Mouse (Mus musculus): Measurements from ENCODE around the gene Twnk. TPM values are rescaled to one million over a fixed set of nuclear protein-coding genes. Genes with fewer than 3 reads are reported as not detected.

Twnk gene
- polyA plus RNA-seq, 1 experiment = 2.0 TPM

DNA sequence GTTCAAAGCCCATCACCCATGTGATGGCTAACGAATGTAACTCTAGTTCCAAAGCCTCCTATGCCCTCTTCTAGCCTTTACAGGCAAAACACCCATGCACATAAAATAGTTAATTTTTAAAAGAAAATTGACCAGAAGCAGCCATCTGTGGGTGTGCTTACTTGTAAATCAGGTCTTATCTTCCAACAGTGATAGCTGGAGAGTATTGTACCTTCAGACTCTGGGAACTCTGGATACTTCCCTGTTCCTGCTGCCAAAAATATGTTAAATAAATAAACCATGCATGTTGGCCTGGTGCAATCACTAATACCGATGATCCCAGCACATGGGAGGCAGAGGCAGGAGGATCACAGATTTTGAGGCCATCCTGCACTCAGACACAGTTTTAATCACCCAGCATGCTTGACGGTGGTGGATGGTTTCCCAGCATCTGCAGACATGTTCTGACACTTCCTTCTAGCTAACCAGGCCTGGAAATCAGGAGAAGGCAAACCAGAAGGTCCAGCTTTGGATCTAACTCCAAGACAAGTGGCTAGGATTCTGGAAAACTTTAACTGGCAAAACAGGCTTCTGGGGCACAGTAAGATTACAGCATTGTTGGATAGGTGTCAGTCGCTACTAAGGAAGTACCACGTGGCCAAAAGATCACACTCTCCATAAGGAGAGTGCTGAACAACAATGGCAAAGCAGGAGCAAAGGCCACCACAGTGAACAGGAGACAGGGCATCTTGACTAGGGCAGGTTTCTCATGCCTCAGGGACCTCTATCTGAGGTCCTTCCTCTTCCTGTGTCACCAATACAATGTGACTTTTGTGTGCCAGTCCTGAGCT, 20.1 kb upstream of the Twnk start:
- no peaks in the 10 kb centered on the region for H3K9me3 ChIP-seq
- no peak for TF ChIP-seq FLI1 (IDR thresholded peaks at IDR 0.05; ENCODE audit: low read length)
- no peak for TF ChIP-seq GATA1 (IDR thresholded peaks at IDR 0.05; ENCODE audit: borderline replicate concordance, low read length)
- peaks cover 34% of the 10 kb centered on the region for H3K36me3 ChIP-seq (replicated peaks; ENCODE audit: low read length)
- peaks cover 31% of the 10 kb centered on the region for H3K4me1 ChIP-seq
- peaks cover 37% of the 10 kb centered on the region for H3K27me3 ChIP-seq (replicated peaks)
- H3K4me3 ChIP-seq (replicated peaks) = peak overlapping the region; percentile 21

DNA sequence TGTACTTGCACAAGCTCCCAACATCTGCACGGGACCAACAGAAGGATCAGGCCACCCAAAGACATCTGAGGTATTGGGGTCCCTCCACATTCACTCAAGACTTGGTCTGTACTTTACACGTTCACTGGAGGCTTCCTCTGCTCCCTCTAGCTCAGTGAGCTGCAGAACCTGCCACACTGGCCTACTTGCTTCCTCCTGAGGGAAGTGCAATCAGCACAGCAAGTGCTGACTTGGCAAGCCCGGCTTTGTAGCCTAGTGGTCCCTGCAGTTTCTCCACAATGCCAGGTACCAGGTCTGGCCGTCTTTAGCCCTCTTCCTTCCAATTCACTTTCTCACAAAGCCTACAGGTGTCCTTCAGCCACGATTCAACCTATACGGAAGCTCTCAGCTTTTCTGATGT, 18.5 kb upstream of the Twnk start:
- Histone ChIP-seq H3K36me3 (replicated peaks; ENCODE audit: low read length) (peaks cover 18% of the 10 kb centered on the region), H3K27me3 (replicated peaks) (peaks cover 50% of the 10 kb centered on the region), H3K4me3 (replicated peaks) (no peak overlapping the region), H3K9me3 (no peaks in the 10 kb centered on the region), H3K4me1 (peaks cover 31% of the 10 kb centered on the region)
- TF ChIP-seq GATA1 (IDR thresholded peaks at IDR 0.05; ENCODE audit: borderline replicate concordance, low read length) = no peak
- TF ChIP-seq FLI1 (IDR thresholded peaks at IDR 0.05; ENCODE audit: low read length) = no peak

DNA sequence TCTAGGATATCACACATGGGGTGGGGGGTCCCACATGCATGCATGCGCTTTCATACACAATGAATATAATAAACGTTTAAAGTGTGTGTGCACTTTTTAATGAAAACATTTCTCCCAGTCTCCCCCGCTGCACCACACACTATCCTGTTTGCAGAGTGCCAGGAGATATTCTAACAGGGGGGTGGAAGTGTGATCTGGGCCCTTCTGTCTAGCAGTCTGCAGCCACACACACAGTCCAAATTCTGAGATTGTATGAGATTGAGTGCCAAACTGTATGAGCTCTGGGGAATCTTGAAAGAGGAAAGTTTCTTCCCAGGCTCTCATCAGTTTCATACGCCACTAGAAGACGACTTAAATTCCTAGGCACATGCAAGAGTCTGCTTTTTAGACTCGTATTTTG, 17.6 kb upstream of the Twnk start:
- TF ChIP-seq FLI1 (IDR thresholded peaks at IDR 0.05; ENCODE audit: low read length) = no peak
- TF ChIP-seq GATA1 (IDR thresholded peaks at IDR 0.05; ENCODE audit: borderline replicate concordance, low read length) = no peak
- H3K4me1 ChIP-seq = peaks cover 36% of the 10 kb centered on the region
- peaks cover 11% of the 10 kb centered on the region for H3K36me3 ChIP-seq (replicated peaks; ENCODE audit: low read length)
- H3K9me3 ChIP-seq = no peaks in the 10 kb centered on the region
- H3K27me3 ChIP-seq (replicated peaks) = peaks cover 57% of the 10 kb centered on the region
- no peak overlapping the region for H3K4me3 ChIP-seq (replicated peaks)

DNA sequence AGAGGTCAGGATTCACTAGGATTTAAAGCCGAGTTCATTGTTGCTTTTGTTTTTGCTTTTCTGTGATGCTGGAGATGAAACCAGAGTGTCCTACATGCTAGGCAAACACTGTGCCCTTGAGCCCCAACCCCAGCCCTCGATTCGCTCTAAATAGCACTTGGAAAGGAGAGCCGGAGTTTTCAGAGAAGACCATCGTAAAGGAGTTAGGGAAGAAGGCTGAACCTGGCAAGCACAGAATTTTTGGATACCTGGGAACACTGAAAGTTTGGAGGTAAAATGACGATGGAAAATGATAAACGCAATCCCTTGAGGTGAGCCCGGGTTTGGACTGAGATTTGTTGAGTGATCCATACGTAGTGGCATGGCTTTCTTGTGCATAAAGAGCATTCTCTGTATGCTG, 17.1 kb upstream of the Twnk start:
- TF ChIP-seq GATA1 (IDR thresholded peaks at IDR 0.05; ENCODE audit: borderline replicate concordance, low read length) (no peak), FLI1 (IDR thresholded peaks at IDR 0.05; ENCODE audit: low read length) (no peak)
- H3K9me3 ChIP-seq = no peaks in the 10 kb centered on the region
- H3K4me1 ChIP-seq = peaks cover 36% of the 10 kb centered on the region
- peaks cover 59% of the 10 kb centered on the region for H3K27me3 ChIP-seq (replicated peaks)
- H3K36me3 ChIP-seq (replicated peaks; ENCODE audit: low read length) = peaks cover 8% of the 10 kb centered on the region
- H3K4me3 ChIP-seq (replicated peaks) = peak overlapping the region; percentile 90

DNA sequence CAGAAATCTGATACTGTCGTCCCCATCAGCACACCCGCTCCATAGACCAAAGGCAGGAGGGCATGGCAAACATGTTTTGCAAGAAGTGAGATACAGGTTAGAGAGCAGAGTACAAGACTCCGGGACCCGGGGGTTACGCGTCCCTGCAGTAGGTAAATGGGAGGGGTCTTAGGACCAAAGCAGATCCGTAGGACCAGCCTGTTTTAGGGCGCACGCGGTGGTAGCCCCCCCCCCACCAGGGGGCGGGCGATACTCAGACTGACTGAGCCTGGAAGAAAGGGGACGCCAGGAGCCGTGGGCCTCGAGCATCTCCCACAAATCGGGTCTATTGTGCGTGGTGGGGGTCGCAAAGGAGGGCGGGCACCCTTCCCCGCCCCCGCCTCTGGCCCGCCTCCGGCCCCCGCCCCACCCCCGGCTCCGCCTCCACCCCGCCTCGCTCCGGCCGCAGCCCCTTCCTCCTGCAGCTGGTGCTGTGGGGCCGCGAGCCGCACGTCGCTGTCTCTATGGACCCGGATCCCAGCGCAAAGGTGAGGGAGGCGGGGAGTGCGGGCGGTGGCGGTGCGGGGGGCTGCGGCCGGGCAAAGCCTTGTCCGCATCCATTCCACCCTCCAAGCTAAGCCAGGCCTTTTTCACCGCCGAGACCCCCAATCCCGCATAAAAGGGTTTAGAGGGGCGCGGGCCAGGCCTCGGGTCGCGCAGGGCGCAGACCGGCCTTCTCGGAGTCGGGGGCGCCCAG, 16.5 kb upstream of the Twnk start, which contains the start of gene Sema4g:
Sema4g (plus strand) TSS at position 271 of the 736 bp plus-strand sequence.
- peaks cover 6% of the 10 kb centered on the region for H3K36me3 ChIP-seq (replicated peaks; ENCODE audit: low read length)
- peaks cover 36% of the 10 kb centered on the region for H3K4me1 ChIP-seq
- peak within 1 kb of the TSS; percentile 90 for H3K4me3 ChIP-seq (replicated peaks)
- H3K27me3 ChIP-seq (replicated peaks) = peaks cover 59% of the 10 kb centered on the region
- H3K9me3 ChIP-seq = no peaks in the 10 kb centered on the region
- TF ChIP-seq FLI1 (IDR thresholded peaks at IDR 0.05; ENCODE audit: low read length) (no peak), GATA1 (IDR thresholded peaks at IDR 0.05; ENCODE audit: borderline replicate concordance, low read length) (no peak)

DNA sequence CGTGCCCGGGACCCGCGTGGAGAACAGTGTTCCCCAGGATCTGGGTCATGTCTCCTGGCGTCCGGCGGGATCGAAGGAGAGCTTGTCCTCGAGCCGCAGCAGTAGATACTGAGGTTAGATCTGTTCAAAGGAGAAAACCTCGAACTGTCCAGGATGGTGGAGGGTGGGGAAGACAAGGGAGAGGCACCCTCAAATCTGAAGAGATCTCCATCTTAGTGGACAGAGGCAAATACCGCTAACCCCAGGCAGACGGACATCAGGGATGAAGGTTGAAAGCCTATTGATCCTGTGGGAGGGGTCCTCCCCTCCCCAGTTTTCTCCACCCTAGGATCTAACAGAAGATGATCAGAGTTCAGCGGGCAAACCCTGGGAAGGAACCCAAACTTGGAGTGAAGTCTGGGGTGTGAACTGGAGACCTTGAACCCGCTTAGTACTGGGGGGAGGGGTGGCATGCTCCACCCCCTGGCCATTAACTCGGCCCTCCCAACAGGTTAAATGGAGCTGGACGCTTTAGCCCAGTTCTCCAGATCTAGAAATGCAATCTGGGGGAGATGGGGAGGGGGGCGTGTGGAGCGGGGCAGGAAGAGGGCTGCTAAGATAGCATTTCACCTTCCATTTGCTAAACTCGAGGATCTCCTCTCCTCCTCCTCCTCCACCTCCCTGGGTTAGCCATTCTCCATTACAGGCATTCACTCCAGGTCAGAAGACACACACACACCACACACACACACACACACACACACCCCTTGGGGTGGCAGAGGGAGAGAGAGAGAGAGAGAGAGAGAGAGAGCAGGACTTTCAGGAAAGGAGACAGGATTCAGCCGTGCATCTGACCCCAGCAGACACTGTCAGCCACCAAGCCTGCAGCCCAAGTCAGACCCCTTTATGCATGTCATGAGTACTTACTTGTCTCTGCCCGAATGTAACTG, 15.6 kb upstream of the Twnk start:
- Histone ChIP-seq H3K9me3 (no peaks in the 10 kb centered on the region), H3K4me1 (peaks cover 38% of the 10 kb centered on the region), H3K27me3 (replicated peaks) (peaks cover 61% of the 10 kb centered on the region), H3K36me3 (replicated peaks; ENCODE audit: low read length) (no peaks in the 10 kb centered on the region), H3K4me3 (replicated peaks) (peak overlapping the region; percentile 90)
- TF ChIP-seq GATA1 (IDR thresholded peaks at IDR 0.05; ENCODE audit: borderline replicate concordance, low read length) (no peak), FLI1 (IDR thresholded peaks at IDR 0.05; ENCODE audit: low read length) (no peak)

DNA sequence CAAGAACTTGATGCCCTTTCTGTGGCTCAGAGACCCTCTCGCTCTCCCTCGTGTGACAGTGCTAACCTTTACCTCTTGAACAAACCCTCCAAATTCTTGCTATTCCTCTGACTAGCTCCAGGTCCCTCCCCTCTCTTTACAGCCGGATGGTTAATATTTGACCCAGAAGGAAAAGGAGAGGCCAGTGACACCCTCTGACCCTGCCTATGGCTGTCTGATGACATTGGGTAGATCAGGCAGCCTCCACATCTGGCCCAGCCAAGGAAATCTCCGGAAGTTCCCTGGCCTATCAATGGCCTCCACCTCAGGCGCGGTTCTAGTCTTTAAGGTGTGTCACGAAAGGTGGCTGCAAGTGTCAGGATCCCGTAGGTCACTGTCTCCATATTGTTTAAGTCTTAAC, 14.4 kb upstream of the Twnk start:
- H3K4me1 ChIP-seq = peaks cover 33% of the 10 kb centered on the region
- no peaks in the 10 kb centered on the region for H3K36me3 ChIP-seq (replicated peaks; ENCODE audit: low read length)
- TF ChIP-seq FLI1 (IDR thresholded peaks at IDR 0.05; ENCODE audit: low read length) = no peak
- H3K4me3 ChIP-seq (replicated peaks) = no peak overlapping the region
- H3K27me3 ChIP-seq (replicated peaks) = peaks cover 65% of the 10 kb centered on the region
- H3K9me3 ChIP-seq = no peaks in the 10 kb centered on the region

DNA sequence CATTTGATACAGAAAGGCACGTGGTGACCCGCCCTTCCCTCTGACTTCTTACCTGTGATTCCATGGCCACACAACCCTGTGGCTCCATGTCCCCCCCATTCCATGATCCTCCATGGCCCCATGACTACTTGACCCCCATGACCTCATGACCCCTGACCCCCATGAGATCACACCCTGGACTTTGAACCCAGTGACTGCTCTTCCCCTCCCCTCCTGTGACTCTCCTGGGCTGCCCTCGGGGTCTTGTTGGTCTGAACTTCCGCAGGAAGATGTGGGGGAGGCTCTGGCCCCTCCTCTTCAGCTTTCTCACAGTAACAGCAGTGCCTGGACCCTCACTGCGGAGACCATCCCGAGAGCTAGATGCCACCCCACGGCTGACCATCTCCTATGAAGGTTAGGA, 13.2 kb upstream of the Twnk start:
- Histone ChIP-seq H3K4me1 (peaks cover 32% of the 10 kb centered on the region), H3K9me3 (no peaks in the 10 kb centered on the region), H3K27me3 (replicated peaks) (peaks cover 69% of the 10 kb centered on the region), H3K36me3 (replicated peaks; ENCODE audit: low read length) (no peaks in the 10 kb centered on the region), H3K4me3 (replicated peaks) (no peak overlapping the region)
- TF ChIP-seq GATA1 (IDR thresholded peaks at IDR 0.05; ENCODE audit: borderline replicate concordance, low read length) = no peak
- no peak for TF ChIP-seq FLI1 (IDR thresholded peaks at IDR 0.05; ENCODE audit: low read length)

- Histone ChIP-seq H3K27me3 (replicated peaks) (peaks cover 69% of the 10 kb centered on the region), H3K36me3 (replicated peaks; ENCODE audit: low read length) (no peaks in the 10 kb centered on the region), H3K4me1 (peaks cover 36% of the 10 kb centered on the region), H3K4me3 (replicated peaks) (no peak overlapping the region), H3K9me3 (no peaks in the 10 kb centered on the region)
- no peak for TF ChIP-seq GATA1 (IDR thresholded peaks at IDR 0.05; ENCODE audit: borderline replicate concordance, low read length)
- TF ChIP-seq FLI1 (IDR thresholded peaks at IDR 0.05; ENCODE audit: low read length) = no peak
Measured at GRCm38 (mm10) chr19:44992712-44993111, 12.8 kb upstream of the Twnk start.
